Mouse (Mus musculus): ENCODE data around the gene Creg2.

- TF ChIP-seq CTCF (IDR thresholded peaks at IDR 0.05; ENCODE audit: borderline replicate concordance, insufficient read depth, low read length) = no peak
- no peak for TF ChIP-seq POLR2A (IDR thresholded peaks at IDR 0.05; ENCODE audit: low read depth, low read length)
Measured at GRCm38 (mm10) chr1:39685841-39686240, 34.6 kb upstream of the Creg2 start.

Data from embryonic fibroblast, embryonic 13.5 days (primary cell).